Mouse (Mus musculus): Measurements from ENCODE around the gene 2010111I01Rik.

DNA sequence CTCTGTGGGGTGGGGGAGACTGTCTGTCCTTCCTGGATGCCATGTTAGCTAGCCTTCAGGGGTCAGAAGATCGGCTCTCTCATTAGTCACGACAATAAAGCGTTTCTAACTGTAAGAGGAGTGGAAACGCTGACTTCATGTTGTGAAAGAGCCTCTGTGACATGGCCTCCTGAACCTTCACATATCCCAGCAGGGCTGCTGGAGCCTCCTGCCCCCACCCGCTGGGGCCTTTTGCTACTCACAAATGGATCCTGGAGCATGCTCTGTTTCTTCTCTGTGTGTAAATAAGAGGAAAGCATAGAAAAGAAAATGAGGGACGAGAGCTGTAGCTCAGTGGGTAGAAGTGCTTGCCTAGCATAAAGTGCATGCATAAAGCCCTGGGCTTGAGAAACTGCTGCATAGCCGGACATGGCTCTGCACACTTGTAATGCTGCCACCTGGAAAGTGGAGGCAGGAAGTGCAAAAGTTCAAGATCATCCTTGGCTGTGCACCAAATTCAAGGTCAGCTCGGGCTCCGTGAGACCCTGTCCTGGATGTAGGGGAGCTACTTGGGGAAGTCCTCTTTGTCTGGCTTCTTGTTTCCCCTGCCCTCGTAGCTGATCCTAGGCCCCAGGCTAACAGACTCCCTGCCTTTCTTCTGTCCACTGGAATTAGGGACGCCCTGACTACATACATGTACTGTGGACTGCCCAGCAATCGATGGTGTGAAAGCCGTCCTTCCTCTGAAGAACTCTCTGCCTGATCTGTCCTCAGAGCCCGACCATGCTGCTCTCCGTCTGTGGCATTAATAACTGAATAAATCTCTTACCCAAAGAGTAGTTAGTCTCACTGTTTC lies 329.9 kb downstream of the 2010111I01Rik start:
- TF ChIP-seq EP300 (optimal IDR thresholded peaks at IDR 0.05) (no peak), CTCF (IDR thresholded peaks at IDR 0.05; ENCODE audit: low read depth) (peak; percentile 12; the same call in 1 of the 2 replicates)

Data from stomach, postnatal 0 days (tissue).